Mouse (Mus musculus) bone marrow macrophage, adult 2 months (primary cell): Measurements from ENCODE around the gene Cldn19.

Experiments used
- CTCF ChIP-seq: IDR thresholded peaks from 2 replicates; pipeline ENCODE4 v1.5.1; 2012; ENCODE audit warnings: low read depth, mild to moderate bottlenecking, low read length, moderate library complexity
- POLR2A ChIP-seq: IDR thresholded peaks from 2 replicates; pipeline ENCODE4 v1.6.1; 2012; ENCODE audit warnings: mild to moderate bottlenecking, low read depth, low read length, borderline replicate concordance

DNA sequence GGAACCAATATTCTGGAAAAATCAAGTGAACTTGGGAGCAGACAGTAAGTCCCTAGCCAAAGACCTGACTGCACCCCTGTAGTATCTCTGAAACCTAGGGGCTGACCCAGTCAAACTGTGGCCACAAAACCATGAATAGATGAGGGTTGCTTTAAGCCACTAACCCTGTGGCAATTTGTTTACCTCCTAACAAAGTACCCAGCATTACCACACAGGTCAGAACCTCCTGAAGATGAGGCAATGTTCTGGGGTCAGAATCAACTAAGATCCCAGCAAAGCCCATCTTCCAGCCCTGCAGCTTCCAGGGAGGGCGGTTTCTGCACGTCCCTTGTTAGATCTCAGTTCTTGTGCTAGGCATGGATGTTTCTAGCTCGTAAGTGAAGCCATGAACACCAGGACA is 30.7 kb upstream of the Cldn19 start:
- no peak for TF ChIP-seq POLR2A
- TF ChIP-seq CTCF = no peak
